Mouse (Mus musculus): ENCODE measurements at regions not wholly inside any gene's neighbourhood (a gene's known extent, or its start where the extent isn't known, plus 50 kb on each side); places are given as distances from the start of the nearest gene placed in this dataset.

- WGBS: 82% methylated on average over 5 of the region's 5 CpGs
- no peak overlapping the region for H3K27ac ChIP-seq (ENCODE audit: low read depth)
- no peaks in the 10 kb centered on the region for H3K27me3 ChIP-seq (replicated peaks; ENCODE audit: control insufficient read depth, insufficient read depth, low read length)
- H3K9ac ChIP-seq (ENCODE audit: low read length): no peak overlapping the region
- H3K4me3 ChIP-seq (ENCODE audit: low read depth, low read length): no peak overlapping the region
- DNase-seq (ENCODE audit: low spot score): no peak
- H3K4me2 ChIP-seq (ENCODE audit: low read length): no peak overlapping the region
- no peaks in the 10 kb centered on the region for H3K4me1 ChIP-seq (replicated peaks; ENCODE audit: control insufficient read depth, insufficient read depth, low read length)
- H3K36me3 ChIP-seq (ENCODE audit: control insufficient read depth, insufficient read depth, low read length): no peaks in the 10 kb centered on the region
- ATAC-seq (replicated peaks; ENCODE audit: low FRiP score, low TSS enrichment, low read depth): no peak
- no peaks in the 10 kb centered on the region for H3K9me3 ChIP-seq (ENCODE audit: control insufficient read depth, low read length)
These were observed 167.4 kb upstream of the Prickle1 start for GRCm38 (mm10) chr15:93763047-93763446.

DNA sequence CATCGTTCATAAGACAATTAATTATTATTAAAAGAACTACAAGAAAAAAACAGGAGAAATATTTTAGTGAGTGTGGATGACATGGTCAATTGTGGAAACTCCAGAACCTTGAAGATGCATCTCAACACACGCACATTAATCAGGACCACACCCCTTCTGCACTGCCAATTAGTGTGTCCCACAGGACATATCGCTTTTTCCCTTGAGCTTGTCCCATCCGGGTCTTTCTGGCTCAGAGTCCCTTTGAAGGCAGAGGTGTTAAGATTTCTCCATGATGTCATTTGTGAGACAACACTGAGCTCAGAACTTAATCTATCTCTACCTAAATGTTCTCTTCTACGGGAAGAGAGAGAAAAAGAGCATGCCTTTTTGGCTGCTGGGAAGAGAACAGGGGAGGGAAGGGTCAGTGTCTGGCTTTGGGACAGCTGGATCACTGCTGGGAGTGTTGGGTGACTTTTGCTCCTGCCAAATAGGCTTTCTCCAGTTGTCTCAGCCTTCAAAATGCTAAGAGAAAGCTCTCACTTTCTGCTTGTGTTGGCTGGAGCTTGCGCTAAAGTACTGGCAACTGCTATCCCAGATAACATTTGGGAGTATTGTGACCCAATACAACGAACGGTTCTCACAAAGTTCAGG is 162.6 kb upstream of the Prickle1 start:
- H3K27me3 ChIP-seq (replicated peaks; ENCODE audit: control insufficient read depth, insufficient read depth, low read length): no peaks in the 10 kb centered on the region
- H3K9ac ChIP-seq (ENCODE audit: low read length): no peak overlapping the region
- H3K4me3 ChIP-seq (ENCODE audit: low read depth, low read length): no peak overlapping the region
- H3K9me3 ChIP-seq (ENCODE audit: control insufficient read depth, low read length): no peaks in the 10 kb centered on the region
- no peaks in the 10 kb centered on the region for H3K4me1 ChIP-seq (replicated peaks; ENCODE audit: control insufficient read depth, insufficient read depth, low read length)
- no peak overlapping the region for H3K4me2 ChIP-seq (ENCODE audit: low read length)
- WGBS: 84% methylated on average over 8 of the region's 8 CpGs
- no peaks in the 10 kb centered on the region for H3K36me3 ChIP-seq (ENCODE audit: control insufficient read depth, insufficient read depth, low read length)
- no peak overlapping the region for H3K27ac ChIP-seq (ENCODE audit: low read depth)
- DNase-seq (ENCODE audit: low spot score) (no peak), ATAC-seq (replicated peaks; ENCODE audit: low FRiP score, low TSS enrichment, low read depth) (no peak)

- no peak for ATAC-seq (replicated peaks; ENCODE audit: low FRiP score, low TSS enrichment, low read depth)
- Histone ChIP-seq H3K9ac (ENCODE audit: low read length) (no peak overlapping the region), H3K36me3 (ENCODE audit: control insufficient read depth, insufficient read depth, low read length) (no peaks in the 10 kb centered on the region), H3K27me3 (replicated peaks; ENCODE audit: control insufficient read depth, insufficient read depth, low read length) (no peaks in the 10 kb centered on the region), H3K4me3 (ENCODE audit: low read depth, low read length) (no peak overlapping the region), H3K4me1 (replicated peaks; ENCODE audit: control insufficient read depth, insufficient read depth, low read length) (no peaks in the 10 kb centered on the region), H3K9me3 (ENCODE audit: control insufficient read depth, low read length) (no peaks in the 10 kb centered on the region), H3K4me2 (ENCODE audit: low read length) (no peak overlapping the region), H3K27ac (ENCODE audit: low read depth) (no peak overlapping the region)
- WGBS: 64% methylated on average over 5 of the region's 5 CpGs
- DNase-seq (ENCODE audit: low spot score): no peak
These were observed 160.3 kb upstream of the Prickle1 start for GRCm38 (mm10) chr15:93755989-93756388.

GRCm38 (mm10) chr15:93751817-93752216 is 156.1 kb upstream of the Prickle1 start:
- Histone ChIP-seq H3K4me2 (ENCODE audit: low read length) (no peak overlapping the region), H3K9me3 (ENCODE audit: control insufficient read depth, low read length) (no peaks in the 10 kb centered on the region), H3K27me3 (replicated peaks; ENCODE audit: control insufficient read depth, insufficient read depth, low read length) (no peaks in the 10 kb centered on the region), H3K4me1 (replicated peaks; ENCODE audit: control insufficient read depth, insufficient read depth, low read length) (no peaks in the 10 kb centered on the region), H3K27ac (ENCODE audit: low read depth) (no peak overlapping the region), H3K9ac (ENCODE audit: low read length) (no peak overlapping the region), H3K4me3 (ENCODE audit: low read depth, low read length) (no peak overlapping the region), H3K36me3 (ENCODE audit: control insufficient read depth, insufficient read depth, low read length) (no peaks in the 10 kb centered on the region)
- ATAC-seq (replicated peaks; ENCODE audit: low FRiP score, low TSS enrichment, low read depth) (no peak), DNase-seq (ENCODE audit: low spot score) (no peak)
- WGBS: 84% methylated on average over 14 of the region's 14 CpGs

DNA sequence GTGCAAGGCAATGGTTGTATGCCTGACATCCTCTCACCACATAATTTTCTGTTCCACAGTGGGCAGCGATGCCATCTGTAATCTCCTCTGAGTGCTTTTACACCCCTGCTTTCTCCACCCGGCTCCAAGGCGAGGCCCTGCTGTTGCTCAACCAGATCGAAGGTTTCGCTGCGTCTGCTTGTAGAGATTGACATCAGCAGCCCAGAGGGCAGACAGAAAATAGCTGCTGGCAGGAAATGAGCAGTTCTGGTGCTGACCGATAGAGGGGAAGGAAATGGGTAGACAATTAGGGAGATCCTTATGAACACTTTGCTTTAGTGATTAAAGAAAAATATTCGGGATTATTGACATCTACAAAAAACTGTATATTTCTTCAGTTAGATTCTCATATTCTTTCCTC is 155.3 kb upstream of the Prickle1 start:
- WGBS: 24% methylated on average over 8 of the region's 8 CpGs
- ATAC-seq (replicated peaks; ENCODE audit: low FRiP score, low TSS enrichment, low read depth) (no peak), DNase-seq (ENCODE audit: low spot score) (no peak)
- no peak overlapping the region for H3K4me2 ChIP-seq (ENCODE audit: low read length)
- H3K27me3 ChIP-seq (replicated peaks; ENCODE audit: control insufficient read depth, insufficient read depth, low read length): no peaks in the 10 kb centered on the region
- H3K9ac ChIP-seq (ENCODE audit: low read length): no peak overlapping the region
- H3K4me1 ChIP-seq (replicated peaks; ENCODE audit: control insufficient read depth, insufficient read depth, low read length): no peaks in the 10 kb centered on the region
- H3K36me3 ChIP-seq (ENCODE audit: control insufficient read depth, insufficient read depth, low read length): no peaks in the 10 kb centered on the region
- no peak overlapping the region for H3K27ac ChIP-seq (ENCODE audit: low read depth)
- no peak overlapping the region for H3K4me3 ChIP-seq (ENCODE audit: low read depth, low read length)
- H3K9me3 ChIP-seq (ENCODE audit: control insufficient read depth, low read length): no peaks in the 10 kb centered on the region

DNA sequence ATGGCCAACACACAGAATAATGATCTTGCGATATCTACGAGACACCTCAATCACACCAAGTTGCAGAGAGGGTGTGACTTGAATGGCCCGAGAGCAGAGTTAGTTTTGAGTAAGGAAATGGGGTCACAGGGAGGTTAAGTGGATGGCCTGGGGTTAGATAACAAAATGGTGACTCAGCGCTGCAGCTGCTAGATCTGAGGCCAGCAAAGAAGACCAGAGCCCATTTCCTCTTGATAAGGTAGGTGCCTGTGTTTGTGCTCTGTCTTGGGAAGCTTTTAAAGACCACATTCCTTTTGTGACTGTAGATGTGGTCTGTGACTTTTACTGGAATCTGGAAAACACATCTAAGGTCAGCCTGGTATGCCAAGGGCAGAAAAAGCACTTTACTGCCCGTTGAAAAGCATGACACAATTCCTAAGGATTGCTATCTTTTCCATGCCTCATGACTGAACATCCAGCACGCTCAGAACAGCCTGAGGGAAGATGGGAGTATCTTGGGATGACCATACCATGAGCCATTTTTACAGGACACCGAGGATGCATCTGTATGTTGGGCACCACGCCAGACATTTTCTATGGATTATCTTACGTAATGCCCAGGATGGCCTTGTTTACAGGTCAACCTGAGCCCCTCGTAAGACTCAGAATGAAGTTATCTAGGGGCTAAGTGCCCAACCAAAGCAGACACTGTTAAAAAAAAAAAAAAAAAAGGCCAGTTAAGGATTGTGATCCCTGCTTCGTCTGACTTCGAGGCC is 148.7 kb upstream of the Prickle1 start:
- H3K4me1 ChIP-seq (replicated peaks; ENCODE audit: control insufficient read depth, insufficient read depth, low read length): peaks cover 8% of the 10 kb centered on the region
- 28% methylated on average over 12 of the region's 12 CpGs for WGBS
- H3K27me3 ChIP-seq (replicated peaks; ENCODE audit: control insufficient read depth, insufficient read depth, low read length): no peaks in the 10 kb centered on the region
- H3K4me2 ChIP-seq (ENCODE audit: low read length): no peak overlapping the region
- ATAC-seq (replicated peaks; ENCODE audit: low FRiP score, low TSS enrichment, low read depth) (peak; percentile 64), DNase-seq (ENCODE audit: low spot score) (no peak)
- H3K36me3 ChIP-seq (ENCODE audit: control insufficient read depth, insufficient read depth, low read length): no peaks in the 10 kb centered on the region
- H3K27ac ChIP-seq (ENCODE audit: low read depth): no peak overlapping the region
- no peak overlapping the region for H3K4me3 ChIP-seq (ENCODE audit: low read depth, low read length)
- H3K9me3 ChIP-seq (ENCODE audit: control insufficient read depth, low read length): no peaks in the 10 kb centered on the region
- H3K9ac ChIP-seq (ENCODE audit: low read length): no peak overlapping the region

- 84% methylated on average over 18 of the region's 18 CpGs for WGBS
- ATAC-seq (replicated peaks; ENCODE audit: low FRiP score, low TSS enrichment, low read depth): no peak
- no peak overlapping the region for H3K4me2 ChIP-seq (ENCODE audit: low read length)
These were observed 138.2 kb upstream of the Prickle1 start for GRCm38 (mm10) chr15:93733731-93734510.

DNA sequence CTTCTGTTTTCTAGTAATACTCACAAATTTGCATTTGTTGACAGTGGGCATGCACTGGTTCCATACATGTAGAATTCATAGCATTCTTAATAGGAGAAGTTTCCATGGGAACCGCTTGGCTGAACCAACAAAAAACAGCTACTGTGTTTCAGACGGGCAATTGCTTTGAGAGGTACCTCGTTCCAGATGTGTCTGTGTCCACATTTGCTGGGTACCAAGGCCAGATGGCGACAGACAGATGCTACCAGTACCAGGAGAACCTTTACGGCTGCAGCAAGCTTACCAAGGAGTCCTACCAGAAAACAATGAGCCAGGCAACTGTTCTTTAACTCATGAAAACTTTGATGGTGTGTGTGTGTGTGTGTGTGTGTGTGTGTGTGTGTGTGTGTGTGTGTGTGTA is 137.1 kb upstream of the Prickle1 start:
- Histone ChIP-seq H3K4me2 (ENCODE audit: low read length) (no peak overlapping the region), H3K9me3 (ENCODE audit: control insufficient read depth, low read length) (no peaks in the 10 kb centered on the region), H3K9ac (ENCODE audit: low read length) (no peak overlapping the region), H3K27me3 (replicated peaks; ENCODE audit: control insufficient read depth, insufficient read depth, low read length) (no peaks in the 10 kb centered on the region), H3K27ac (ENCODE audit: low read depth) (no peak overlapping the region), H3K4me1 (replicated peaks; ENCODE audit: control insufficient read depth, insufficient read depth, low read length) (no peaks in the 10 kb centered on the region), H3K36me3 (ENCODE audit: control insufficient read depth, insufficient read depth, low read length) (no peaks in the 10 kb centered on the region), H3K4me3 (ENCODE audit: low read depth, low read length) (no peak overlapping the region)
- no peak for DNase-seq (ENCODE audit: low spot score)
- WGBS: 78% methylated on average over 5 of the region's 5 CpGs
- no peak for ATAC-seq (replicated peaks; ENCODE audit: low FRiP score, low TSS enrichment, low read depth)

More at GRCm38 (mm10) chr15:93733731-93734510, 138.2 kb upstream of the Prickle1 start:
- Histone ChIP-seq H3K36me3 (ENCODE audit: control insufficient read depth, insufficient read depth, low read length) (no peaks in the 10 kb centered on the region), H3K27me3 (replicated peaks; ENCODE audit: control insufficient read depth, insufficient read depth, low read length) (no peaks in the 10 kb centered on the region), H3K9ac (ENCODE audit: low read length) (no peak overlapping the region), H3K4me1 (replicated peaks; ENCODE audit: control insufficient read depth, insufficient read depth, low read length) (no peaks in the 10 kb centered on the region), H3K9me3 (ENCODE audit: control insufficient read depth, low read length) (no peaks in the 10 kb centered on the region), H3K27ac (ENCODE audit: low read depth) (no peak overlapping the region), H3K4me3 (ENCODE audit: low read depth, low read length) (no peak overlapping the region)
- no peak for DNase-seq (ENCODE audit: low spot score)

All from intestine, embryonic 14.5 days (tissue).